In genomic region chr5:146675006-146675886, GRCm38 (mm10) we compare ENCODE assay signal across 8 mouse cellular contexts.
DNase-seq lines count a peak whose midpoint lies in the region; ATAC-seq and TF ChIP-seq lines count a peak whose summit lies in the region.

No protein-coding gene starts in this region.

- no peak overlapping the region for H3K4me3 ChIP-seq in gastrocnemius, adult 2 months
- no peak overlapping the region for H3K4me3 ChIP-seq in left cerebral cortex, adult 2 months

- peak; percentile 77 for ATAC-seq in megakaryocyte progenitor cell, adult 5-6 weeks (replicated peaks; ENCODE audit: poor library complexity)

- intact Hi-C loops in gastrocnemius, adult 2 months (cut with DNase I), result loop anchor here (1.0 to 10.0 kb wide), 2 partner anchors 229 to 640 kb away; no protein-coding TSS in a partner anchor
- intact Hi-C loops in left cerebral cortex, adult 2 months (cut with DNase I), result loop anchor here (1.0 to 2.0 kb wide), 2 partner anchors 229 to 644 kb away; no protein-coding TSS in a partner anchor

- peak; percentile 75 for TF ChIP-seq CTCF in gastrocnemius, adult 2 months (IDR thresholded peaks at IDR 0.05)
- peak; percentile 71 for TF ChIP-seq CTCF in left cerebral cortex, adult 2 months (IDR thresholded peaks at IDR 0.05)

- peak; percentile 52 for DNase-seq in T-cell, adult 2 months (ENCODE audit: low spot score)
- DNase-seq in cerebellum, postnatal 14 days, result peak; percentile 84 to 87
- peak; percentile 65 for DNase-seq in gastrocnemius, adult 2 months
- DNase-seq in hindlimb bud, embryonic 11.5 days (ENCODE audit: extremely low spot score, low read depth, low spot score), result peak; percentile 24
- DNase-seq in left cerebral cortex, adult 2 months (ENCODE audit: extremely low spot score in 1 of 2, low spot score in 2 of 2), result peak; percentile 65 to 75
- peak; percentile 71 for DNase-seq in right cerebral cortex, postnatal 14 days
- DNase-seq in yolk sac, embryonic 10.5 days (ENCODE audit: low spot score), result peak; percentile 53

- H3K27ac ChIP-seq in gastrocnemius, adult 2 months, result peak overlapping the region; percentile 56
- H3K27ac ChIP-seq in left cerebral cortex, adult 2 months, result no peak overlapping the region

Comparison
In these comparisons a context has a peak if more than half of its experiments do, and no peak if none do; other contexts are left out.
1. DNase-seq: peak in every context shown above with its lines; median percentile 86 in cerebellum, postnatal 14 days; 71 in right cerebral cortex, postnatal 14 days; 70 in left cerebral cortex, adult 2 months; 65 in gastrocnemius, adult 2 months; 53 in yolk sac, embryonic 10.5 days; 52 in T-cell, adult 2 months; 24 in hindlimb bud, embryonic 11.5 days.